Mouse (Mus musculus) midbrain, postnatal 0 days (tissue): ENCODE results near the gene Tjp3. TPM values are rescaled to one million over a fixed set of nuclear protein-coding genes. Genes with fewer than 3 reads are reported as not detected.

Source experiments
- ATAC-seq: fragments of 200-750 bp; cut with Nextera tagmentation; 2 replicates; pipeline ENCODE4 v1.8.0; 2017; ENCODE audit warnings: moderate number of reproducible peaks, mild to moderate bottlenecking, moderate TSS enrichment, moderate library complexity; ENCODE audit not compliant: low FRiP score
- DNase-seq: peaks from one replicate; pipeline ENCODE4 v3.0.0-alpha.2; 2015; ENCODE audit warnings: low spot score
- H3K27ac ChIP-seq: fragments of 300-500 bp; sonication (generic); 2 replicates; pipeline ENCODE4 v1.5.1; 2014; ENCODE audit warnings: low read depth, mild to moderate bottlenecking, low read length, mixed read lengths
- H3K27me3 ChIP-seq: fragments of 300-500 bp; sonication (generic); 2 replicates; pipeline ENCODE4 v1.6.1; 2014; ENCODE audit warnings: low read length, control low read depth, mixed read lengths; ENCODE audit not compliant: insufficient read depth
- H3K36me3 ChIP-seq: fragments of 300-500 bp; sonication (generic); 2 replicates; pipeline ENCODE4 v1.6.1; 2014; ENCODE audit warnings: low read length, control low read depth, mixed read lengths; ENCODE audit not compliant: insufficient read depth
- H3K4me1 ChIP-seq: fragments of 300-500 bp; sonication (generic); 2 replicates; pipeline ENCODE4 v1.6.1; 2014; ENCODE audit warnings: mild to moderate bottlenecking, control low read depth, antibody characterized with exemption, low read length, mixed read lengths; ENCODE audit not compliant: insufficient read depth
- H3K4me2 ChIP-seq: fragments of 300-500 bp; sonication (generic); 2 replicates; pipeline ENCODE4 v1.6.1; 2014; ENCODE audit warnings: low read depth, mild to moderate bottlenecking, low read length, mixed read lengths; ENCODE audit not compliant: poor library complexity, severe bottlenecking
- H3K4me3 ChIP-seq: fragments of 300-500 bp; sonication (generic); 2 replicates; pipeline ENCODE4 v1.5.1; 2014; ENCODE audit warnings: low read depth, mild to moderate bottlenecking, low read length, moderate library complexity
- H3K9ac ChIP-seq: fragments of 300-500 bp; sonication (generic); replicated peaks from 2 replicates; pipeline ENCODE4 v1.6.1; 2014; ENCODE audit warnings: mild to moderate bottlenecking, low read length, moderate library complexity, mixed read lengths; ENCODE audit not compliant: poor library complexity, severe bottlenecking
- H3K9me3 ChIP-seq: fragments of 300-500 bp; sonication (generic); 2 replicates; pipeline ENCODE4 v1.6.1; 2016; ENCODE audit warnings: low read length, control low read depth
- CTCF ChIP-seq: IDR thresholded peaks from 2 replicates; pipeline ENCODE4 v1.5.1; 2016; ENCODE audit warnings: antibody characterized with exemption, mild to moderate bottlenecking
- WGBS: fragments of 180-500 bp; shearing (Covaris S2); extraction: QIAGEN DNeasy Blood & Tissue Kit; methylation state at CpG from one replicate; pipeline ENCODE4 v1.1.7; 2014; 5-methylcytosine and 5-hydroxymethylcytosine counted together
- polyA plus RNA-seq: library from polyadenylated mRNA; unstranded; fragments of >200 nt; fragmentation: Nextera tagmentation; extraction: Ambion mirVana; gene quantifications from 2 replicates; pipeline ENCODE4 v1.2.1, GENCODE M21; 2015
- total RNA-seq: library from RNA; depleted of rRNA; stranded (reverse); fragments of >200 nt; gene quantifications from 2 replicates; pipeline ENCODE4 v1.2.3, GENCODE M21; 2014

Tjp3 gene
- total and polyA plus RNA-seq, 2 experiments from 2014 or later = 6.3 to 9.2 TPM

- H3K4me2 ChIP-seq = no peak overlapping the region
- no peaks in the 10 kb centered on the region for H3K9me3 ChIP-seq
- no peaks in the 10 kb centered on the region for H3K36me3 ChIP-seq
- ATAC-seq (no peak), DNase-seq (no peak)
- 85% methylated on average over 6 of the region's 6 CpGs for WGBS
- no peaks in the 10 kb centered on the region for H3K27me3 ChIP-seq
- TF ChIP-seq CTCF = no peak
- no peak overlapping the region for H3K27ac ChIP-seq
- no peak overlapping the region; the same call in 1 of the 2 replicates for H3K9ac ChIP-seq
- no peak overlapping the region for H3K4me3 ChIP-seq
- peaks cover 18% of the 10 kb centered on the region for H3K4me1 ChIP-seq
Observed at GRCm38 (mm10) chr10:81297246-81297645, 5.9 kb upstream of the Tjp3 start.

GRCm38 (mm10) chr10:81295185-81295584 is 3.8 kb upstream of the Tjp3 start:
- no peak for DNase-seq
- no peaks in the 10 kb centered on the region for H3K36me3 ChIP-seq
- no peak for TF ChIP-seq CTCF
- no peaks in the 10 kb centered on the region for H3K9me3 ChIP-seq
- H3K27ac ChIP-seq = no peak overlapping the region
- ATAC-seq = no peak
- no peaks in the 10 kb centered on the region for H3K27me3 ChIP-seq
- H3K4me1 ChIP-seq = peaks cover 18% of the 10 kb centered on the region
- H3K9ac ChIP-seq = no peak overlapping the region
- no peak overlapping the region; the same call in 1 of the 2 replicates for H3K4me3 ChIP-seq
- 96% methylated on average over 6 of the region's 6 CpGs for WGBS
- H3K4me2 ChIP-seq = peak overlapping the region; percentile 94

GRCm38 (mm10) chr10:81294442-81294841 is 3.1 kb upstream of the Tjp3 start:
- Histone ChIP-seq H3K4me1 (peaks cover 18% of the 10 kb centered on the region), H3K9ac (peak overlapping the region; percentile 92), H3K4me3 (peak overlapping the region; percentile 70), H3K36me3 (no peaks in the 10 kb centered on the region), H3K9me3 (no peaks in the 10 kb centered on the region), H3K4me2 (peak overlapping the region; percentile 94), H3K27ac (no peak overlapping the region), H3K27me3 (no peaks in the 10 kb centered on the region)
- WGBS = 60% methylated on average over 8 of the region's 8 CpGs
- ATAC-seq = no peak
- no peak for DNase-seq
- no peak for TF ChIP-seq CTCF

GRCm38 (mm10) chr10:81293334-81294030 is 2.1 kb upstream of the Tjp3 start:
- no peaks in the 10 kb centered on the region for H3K36me3 ChIP-seq
- peaks cover 18% of the 10 kb centered on the region for H3K4me1 ChIP-seq
- no peaks in the 10 kb centered on the region for H3K9me3 ChIP-seq
- 3% methylated on average over 25 of the region's 25 CpGs for WGBS
- H3K9ac ChIP-seq = peak overlapping the region; percentile 92
- no peak; the same call in 1 of the 2 replicates for TF ChIP-seq CTCF
- H3K4me2 ChIP-seq = peak overlapping the region; percentile 94
- peak overlapping the region; percentile 84 for H3K27ac ChIP-seq
- peak overlapping the region; percentile 70 for H3K4me3 ChIP-seq
- no peaks in the 10 kb centered on the region for H3K27me3 ChIP-seq
- ATAC-seq = no peak; the same call in 1 of the 2 replicates
- no peak for DNase-seq

GRCm38 (mm10) chr10:81292554-81293333 is 1.4 kb upstream of the Tjp3 start, which contains the start of gene Pip5k1c:
TSS of gene Pip5k1c (plus strand) at chr10:81292963.
- H3K4me2 ChIP-seq = peak within 1 kb of the TSS; percentile 94
- TF ChIP-seq CTCF = peak; percentile 89
- peak; percentile 95 for ATAC-seq
- under 1% methylated on average over 71 of the region's 80 CpGs for WGBS
- DNase-seq = peak; percentile 99
- peaks cover 18% of the 10 kb centered on the region for H3K4me1 ChIP-seq
- H3K9me3 ChIP-seq = no peaks in the 10 kb centered on the region
- H3K4me3 ChIP-seq = peak within 1 kb of the TSS; percentile 70
- peak within 1 kb of the TSS; percentile 92 for H3K9ac ChIP-seq
- H3K36me3 ChIP-seq = no peaks in the 10 kb centered on the region
- peak within 1 kb of the TSS; percentile 84 for H3K27ac ChIP-seq
- H3K27me3 ChIP-seq = no peaks in the 10 kb centered on the region
